Comparison of ENCODE assay signal across 10 mouse cellular contexts in genomic region chr7:68682318-68682728, GRCm38 (mm10).
A peak's percentile ranks its signal among the peaks of the same experiment; 100 is the strongest.
DNase-seq lines count a peak whose midpoint lies in the region; ATAC-seq lines count a peak whose summit lies in the region.
"Had no signal": no experiment of that assay in that cellular context is flagged by ENCODE, and none has a peak within 500 bp of the region (broad histone marks: within the 10 kb centered on the region; RNA-seq: fewer than 3 reads in every experiment).

No protein-coding gene starts in this region.

- peaks cover 5% of the 10 kb centered on the region; the same call in 1 of the 2 replicates for H3K4me1 ChIP-seq in limb, embryonic 13.5 days
- H3K4me1 ChIP-seq in limb, embryonic 10.5 days = peaks cover 4% of the 10 kb centered on the region; the same call in 1 of the 2 replicates
- H3K4me1 ChIP-seq in intestine, embryonic 16.5 days (ENCODE audit: control insufficient read depth, insufficient read depth, low read length) = no peaks in the 10 kb centered on the region; the same call in 1 of the 2 replicates

- no peak overlapping the region for H3K4me3 ChIP-seq in limb, embryonic 13.5 days
- H3K4me3 ChIP-seq in limb, embryonic 10.5 days = no peak overlapping the region
- no peak overlapping the region for H3K4me3 ChIP-seq in intestine, embryonic 16.5 days (ENCODE audit: low read length)
- H3K4me3 ChIP-seq: embryonic facial prominence, embryonic 12.5 days; lung, embryonic 15.5 days had no signal

- H3K9ac ChIP-seq in limb, embryonic 13.5 days = no peak overlapping the region
- H3K9ac ChIP-seq in intestine, embryonic 16.5 days (ENCODE audit: low read depth, low read length) = no peak overlapping the region
- H3K9ac ChIP-seq: embryonic facial prominence, embryonic 12.5 days; lung, embryonic 15.5 days had no signal

- no peak overlapping the region for H3K27ac ChIP-seq in limb, embryonic 13.5 days
- H3K27ac ChIP-seq in limb, embryonic 10.5 days = no peak overlapping the region
- H3K27ac ChIP-seq in intestine, embryonic 16.5 days (ENCODE audit: low read length) = no peak overlapping the region; the same call in 1 of the 2 replicates
- H3K27ac ChIP-seq: embryonic facial prominence, embryonic 12.5 days; lung, embryonic 15.5 days had no signal

- H3K9me3 ChIP-seq in limb, embryonic 13.5 days = no peaks in the 10 kb centered on the region
- no peaks in the 10 kb centered on the region for H3K9me3 ChIP-seq in limb, embryonic 10.5 days (replicated peaks)
- no peaks in the 10 kb centered on the region for H3K9me3 ChIP-seq in intestine, embryonic 16.5 days (ENCODE audit: control insufficient read depth, low read length)
- H3K9me3 ChIP-seq: embryonic facial prominence, embryonic 12.5 days; lung, embryonic 15.5 days had no signal

- 71% methylated on average over 6 of the region's 6 CpGs for WGBS in limb, embryonic 13.5 days
- WGBS in limb, embryonic 10.5 days = 78% methylated on average over 6 of the region's 6 CpGs
- WGBS in intestine, embryonic 16.5 days = 56% methylated on average over 6 of the region's 6 CpGs

- H3K36me3 ChIP-seq in limb, embryonic 13.5 days = no peaks in the 10 kb centered on the region
- no peaks in the 10 kb centered on the region for H3K36me3 ChIP-seq in limb, embryonic 10.5 days
- no peaks in the 10 kb centered on the region for H3K36me3 ChIP-seq in intestine, embryonic 16.5 days (ENCODE audit: control insufficient read depth, insufficient read depth, low read length)
- H3K36me3 ChIP-seq: embryonic facial prominence, embryonic 12.5 days; lung, embryonic 15.5 days had no signal

- 0 out of 2 replicates have a peak overlapping the region, but pooled peaks have one; percentile 0 for H3K4me2 ChIP-seq in limb, embryonic 13.5 days (replicated peaks)
- 0 out of 2 replicates have a peak overlapping the region, but pooled peaks have one; percentile 1 for H3K4me2 ChIP-seq in intestine, embryonic 16.5 days (ENCODE audit: low read depth, low read length)
- H3K4me2 ChIP-seq: embryonic facial prominence, embryonic 12.5 days; lung, embryonic 15.5 days had no signal

- H3K27me3 ChIP-seq in limb, embryonic 13.5 days = no peaks in the 10 kb centered on the region
- H3K27me3 ChIP-seq in limb, embryonic 10.5 days (ENCODE audit: low read depth, poor library complexity, severe bottlenecking) = no peaks in the 10 kb centered on the region
- no peaks in the 10 kb centered on the region for H3K27me3 ChIP-seq in intestine, embryonic 16.5 days (replicated peaks; ENCODE audit: control insufficient read depth, insufficient read depth, low read length)
- H3K27me3 ChIP-seq: embryonic facial prominence, embryonic 12.5 days; lung, embryonic 15.5 days had no signal

- peak; percentile 9 to 12 for DNase-seq in cerebellum, postnatal 25 days
- no peak for DNase-seq in cerebellum, adult 8-10 months
- DNase-seq in limb, embryonic 10.5 days (ENCODE audit: low spot score) = no peak
- no peak for DNase-seq in left cerebral cortex, adult 9 months (ENCODE audit: low spot score in 2 of 2)
- no peak for DNase-seq in thymus, postnatal 10 days (ENCODE audit: low spot score in 2 of 2)

- no peak for ATAC-seq in limb, embryonic 13.5 days (ENCODE audit: low FRiP score, low read depth)
- ATAC-seq in intestine, embryonic 16.5 days = peak; percentile 76
- ATAC-seq in megakaryocyte, adult 5-6 weeks (ENCODE audit: poor library complexity, severe bottlenecking) = peak; percentile 79

Comparison
In these comparisons a context has a peak if more than half of its experiments do, and no peak if none do; other contexts are left out.
1. DNase-seq: peak in cerebellum, postnatal 25 days (2 of 2); none in cerebellum, adult 8-10 months (single experiment), limb, embryonic 10.5 days (single experiment), left cerebral cortex, adult 9 months (0 of 2) and thymus, postnatal 10 days (0 of 2).